26 mouse cellular contexts compared by ENCODE assay signal in genomic region chr5:143272540-143273330, GRCm38 (mm10). TPM values are rescaled to one million over a fixed set of nuclear protein-coding genes. Genes with fewer than 3 reads are reported as not detected.
A peak's percentile ranks its signal among the peaks of the same experiment; 100 is the strongest.
DNase-seq lines count a peak whose midpoint lies in the region; ATAC-seq and TF ChIP-seq lines count a peak whose summit lies in the region.
"Had no signal": no experiment of that assay in that cellular context is flagged by ENCODE, and none has a peak within 500 bp of the region (broad histone marks: within the 10 kb centered on the region; RNA-seq: fewer than 3 reads in every experiment).

No protein-coding gene starts in this region.

- no peaks in the 10 kb centered on the region for H3K9me3 ChIP-seq in liver, embryonic 16.5 days (replicated peaks; ENCODE audit: control insufficient read depth, low read length)
- no peaks in the 10 kb centered on the region for H3K9me3 ChIP-seq in liver, embryonic 12.5 days (replicated peaks)
- H3K9me3 ChIP-seq: forebrain, embryonic 10.5 days; hindbrain, embryonic 15.5 days; midbrain, embryonic 10.5 days had no signal

- peaks cover 5% of the 10 kb centered on the region for H3K79me2 ChIP-seq in myocyte (ENCODE audit: control insufficient read depth, insufficient read depth)

- ATAC-seq in liver, embryonic 16.5 days (ENCODE audit: low read depth) = 0 out of 2 replicates have a peak, but pooled peaks have one; percentile 51
- no peak for ATAC-seq in liver, embryonic 12.5 days
- ATAC-seq: activated CD4-positive, CD25-positive, alpha-beta regulatory T cell, adult 4 months had no signal

- no peaks in the 10 kb centered on the region; the same call in none of the 2 replicates for H3K4me1 ChIP-seq in liver, embryonic 16.5 days (ENCODE audit: control insufficient read depth, low read depth, low read length)
- peaks cover 19% of the 10 kb centered on the region for H3K4me1 ChIP-seq in liver, embryonic 12.5 days
- H3K4me1 ChIP-seq in embryonic fibroblast, embryonic 13.5 days (ENCODE audit: control insufficient read depth, insufficient read depth, low read length) = peaks cover 16% of the 10 kb centered on the region

- WGBS in liver, embryonic 16.5 days (ENCODE audit: insufficient replicate concordance) = 66% methylated on average over 16 of the region's 16 CpGs
- WGBS in liver, embryonic 12.5 days (ENCODE audit: insufficient replicate concordance) = 76% methylated on average over 16 of the region's 16 CpGs

- H3K27me3 ChIP-seq in liver, embryonic 16.5 days (ENCODE audit: control insufficient read depth, insufficient read depth, low read depth, low read length) = peaks cover 6% of the 10 kb centered on the region
- peaks cover 67% of the 10 kb centered on the region for H3K27me3 ChIP-seq in liver, embryonic 12.5 days (replicated peaks)
- H3K27me3 ChIP-seq in myocyte (ENCODE audit: control insufficient read depth, insufficient read depth, insufficient read length) = no peaks in the 10 kb centered on the region
- H3K27me3 ChIP-seq: hindbrain, embryonic 15.5 days had no signal

- H3K27ac ChIP-seq in liver, embryonic 16.5 days (ENCODE audit: low read length) = no peak overlapping the region
- H3K27ac ChIP-seq in liver, embryonic 12.5 days = no peak overlapping the region
- peak overlapping the region; percentile 88 for H3K27ac ChIP-seq in embryonic fibroblast, embryonic 13.5 days (ENCODE audit: insufficient read depth, low read length)
- H3K27ac ChIP-seq: forebrain, embryonic 10.5 days; hindbrain, embryonic 15.5 days; midbrain, embryonic 10.5 days had no signal

- H3K4me2 ChIP-seq in liver, embryonic 16.5 days (ENCODE audit: low read depth, low read length) = no peak overlapping the region
- H3K4me2 ChIP-seq in liver, embryonic 12.5 days = no peak overlapping the region
- peak overlapping the region; percentile 80 for H3K4me2 ChIP-seq in myocyte (ENCODE audit: low read depth)
- H3K4me2 ChIP-seq: hindbrain, embryonic 15.5 days had no signal

- H3K9ac ChIP-seq in liver, embryonic 16.5 days (ENCODE audit: low read depth, low read length) = no peak overlapping the region
- no peak overlapping the region for H3K9ac ChIP-seq in liver, embryonic 12.5 days
- H3K9ac ChIP-seq: hindbrain, embryonic 15.5 days had no signal

- TF ChIP-seq POLR2A in embryonic fibroblast, embryonic 13.5 days (IDR thresholded peaks at IDR 0.05; ENCODE audit: low read depth, low read length) = no peak
- TF ChIP-seq POLR2A in myocyte (IDR thresholded peaks at IDR 0.05; ENCODE audit: insufficient read length, low read depth) = no peak

- DNase-seq in MEL-GATA-1-ER (ENCODE audit: extremely low read depth, low read depth) = peak; percentile 93
- no peak for DNase-seq in adrenal gland, adult 18-20 months (ENCODE audit: low spot score in 2 of 2)
- DNase-seq in layer of hippocampus, adult 9-11 months = no peak
- DNase-seq: heart, adult 11 months; kidney, adult 18-20 months; kidney, postnatal 14 days; lung, postnatal 10 days; thymus, postnatal 36 days had no signal

- no peak for TF ChIP-seq CTCF in embryonic fibroblast, embryonic 13.5 days (IDR thresholded peaks at IDR 0.05; ENCODE audit: borderline replicate concordance, insufficient read depth, low read length)

- no peak overlapping the region for H3ac ChIP-seq in myocyte (ENCODE audit: control insufficient read depth, insufficient read length)

- H3K36me3 ChIP-seq in liver, embryonic 16.5 days (ENCODE audit: control insufficient read depth, insufficient read depth) = no peaks in the 10 kb centered on the region
- H3K36me3 ChIP-seq in liver, embryonic 12.5 days = no peaks in the 10 kb centered on the region
- no peaks in the 10 kb centered on the region for H3K36me3 ChIP-seq in myocyte (ENCODE audit: control insufficient read depth, insufficient read depth)
- H3K36me3 ChIP-seq: hindbrain, embryonic 15.5 days; midbrain, embryonic 10.5 days had no signal

- no peak overlapping the region for H3K4me3 ChIP-seq in liver, embryonic 16.5 days (ENCODE audit: low read depth, low read length)
- no peak overlapping the region for H3K4me3 ChIP-seq in liver, embryonic 12.5 days
- H3K4me3 ChIP-seq in embryonic fibroblast, embryonic 13.5 days (ENCODE audit: insufficient read depth, low read length) = no peak overlapping the region
- H3K4me3 ChIP-seq in myocyte = no peak overlapping the region
- H3K4me3 ChIP-seq: forebrain, embryonic 10.5 days; hindbrain, embryonic 15.5 days; midbrain, embryonic 10.5 days had no signal

TF ChIP-seq in myocyte, 11 proteins besides CTCF, POLR2A, EP300 and RAD21:
- TF ChIP-seq USF1 (IDR thresholded peaks at IDR 0.05; ENCODE audit: low read depth) (no peak), SRF (IDR thresholded peaks at IDR 0.05; ENCODE audit: control insufficient read depth, insufficient read length, low read depth) (no peak), MYOG (IDR thresholded peaks at IDR 0.05; ENCODE audit: control insufficient read depth in 1 of 3, insufficient read depth in 1 of 3, insufficient read length in 2 of 3, low read depth in 2 of 3) (no peak), CEBPB (IDR thresholded peaks at IDR 0.05; ENCODE audit: insufficient read depth, poor library complexity, severe bottlenecking) (no peak), TCF3 (IDR thresholded peaks at IDR 0.05; ENCODE audit: insufficient read length, low read depth) (no peak), MAX (IDR thresholded peaks at IDR 0.05; ENCODE audit: low read depth) (no peak), POLR2AphosphoS2 (IDR thresholded peaks at IDR 0.05; ENCODE audit: insufficient read length, low read depth) (no peak), TCF12 (IDR thresholded peaks at IDR 0.05; ENCODE audit: insufficient read depth, poor library complexity, severe bottlenecking) (no peak), E2F4 (IDR thresholded peaks at IDR 0.05; ENCODE audit: insufficient read depth) (no peak), REST (IDR thresholded peaks at IDR 0.05; ENCODE audit: insufficient read depth, insufficient read length) (no peak), MYOD1 (IDR thresholded peaks at IDR 0.05; ENCODE audit: control insufficient read depth in 1 of 3, insufficient read length in 2 of 3, low read depth in 2 of 3) (no peak)

RNA-seq across cellular contexts. Expression of gene Zfp316, which starts 2.9 kb away (rescaled TPM):
- polyA plus RNA-seq in liver, embryonic 16.5 days (2015; fragmentation: Nextera tagmentation; extraction: Ambion mirVana) = 0.12 and 0.26 TPM in 2 replicates
- polyA plus RNA-seq in liver, embryonic 12.5 days (2016; fragmentation: Nextera tagmentation; extraction: Ambion mirVana) = 0.78 and 1.0 TPM in 2 replicates
- polyA plus RNA-seq in embryonic fibroblast, embryonic 13.5 days (2011; ENCODE audit: insufficient read length, low read depth, missing spikeins) = 3.6 and 3.7 TPM in 2 replicates
- 6.1 TPM for polyA plus RNA-seq in myocyte (2012; fragmentation: generic; extraction: Trizol)
- 1 to 10 TPM; 6.1 to 7.7 TPM for total RNA-seq in adrenal gland, adult 18-20 months (2021)

RNA-seq across cellular contexts. Expression of gene Zfp853, which starts 20.7 kb away (rescaled TPM):
- not detected in 2 replicates for polyA plus RNA-seq in liver, embryonic 16.5 days (2015; fragmentation: Nextera tagmentation; extraction: Ambion mirVana)
- not detected in 2 replicates for polyA plus RNA-seq in liver, embryonic 12.5 days (2016; fragmentation: Nextera tagmentation; extraction: Ambion mirVana)
- polyA plus RNA-seq in embryonic fibroblast, embryonic 13.5 days (2011; ENCODE audit: insufficient read length, low read depth, missing spikeins) = 0.25 and 0.44 TPM in 2 replicates
- 0.01 TPM for polyA plus RNA-seq in myocyte (2012; fragmentation: generic; extraction: Trizol)
- under 1 TPM; 0.17 to 0.38 TPM for total RNA-seq in adrenal gland, adult 18-20 months (2021)
- total RNA-seq: gastrocnemius, adult 18-20 months; neutrophil, adult 5-6 weeks had no signal
- polyA plus RNA-seq: activated CD4-positive, CD25-positive, alpha-beta regulatory T cell, adult 4 months; forebrain, embryonic 10.5 days; heart, embryonic 16.5 days; midbrain, embryonic 10.5 days; testis, adult 2 months had no signal

RNA-seq across cellular contexts. Expression of gene Zfp12, which starts 37.8 kb away (rescaled TPM):
- 2.0 and 2.1 TPM in 2 replicates for polyA plus RNA-seq in liver, embryonic 16.5 days (2015; fragmentation: Nextera tagmentation; extraction: Ambion mirVana)
- polyA plus RNA-seq in liver, embryonic 12.5 days (2016; fragmentation: Nextera tagmentation; extraction: Ambion mirVana) = 5.5 TPM in 2 replicates
- polyA plus RNA-seq in embryonic fibroblast, embryonic 13.5 days (2011; ENCODE audit: insufficient read length, low read depth, missing spikeins) = 9.0 and 13.8 TPM in 2 replicates
- polyA plus RNA-seq in myocyte (2012; fragmentation: generic; extraction: Trizol) = 4.5 TPM
- 10 to 100 TPM; 21.2 to 22.1 TPM for total RNA-seq in adrenal gland, adult 18-20 months (2021)

RNA-seq across cellular contexts. Expression of gene E130309D02Rik, which starts 42.4 kb away (rescaled TPM):
- polyA plus RNA-seq in liver, embryonic 16.5 days (2015; fragmentation: Nextera tagmentation; extraction: Ambion mirVana) = 16.6 and 16.8 TPM in 2 replicates
- 43.6 and 44.8 TPM in 2 replicates for polyA plus RNA-seq in liver, embryonic 12.5 days (2016; fragmentation: Nextera tagmentation; extraction: Ambion mirVana)
- polyA plus RNA-seq in embryonic fibroblast, embryonic 13.5 days (2011; ENCODE audit: insufficient read length, low read depth, missing spikeins) = 13.5 and 15.0 TPM in 2 replicates
- polyA plus RNA-seq in myocyte (2012; fragmentation: generic; extraction: Trizol) = 25.7 TPM
- total RNA-seq in adrenal gland, adult 18-20 months (2021) = 10 to 100 TPM; 22.9 to 34.2 TPM

RNA-seq across cellular contexts. Expression of gene Spdye4a, which starts 46.0 kb away (rescaled TPM):
- not detected in 2 replicates for polyA plus RNA-seq in liver, embryonic 16.5 days (2015; fragmentation: Nextera tagmentation; extraction: Ambion mirVana)
- polyA plus RNA-seq in liver, embryonic 12.5 days (2016; fragmentation: Nextera tagmentation; extraction: Ambion mirVana) = not detected in 2 replicates
- polyA plus RNA-seq in embryonic fibroblast, embryonic 13.5 days (2011; ENCODE audit: insufficient read length, low read depth, missing spikeins) = not detected in 2 replicates
- not detected for polyA plus RNA-seq in myocyte (2012; fragmentation: generic; extraction: Trizol)
- not detected for total RNA-seq in adrenal gland, adult 18-20 months (2021)
- total RNA-seq: adrenal gland, postnatal 4 days; gastrocnemius, adult 18-20 months; layer of hippocampus, postnatal 10 days; left cerebral cortex, postnatal 14 days; liver, adult 2 months; neutrophil, adult 5-6 weeks had no signal
- polyA plus RNA-seq: activated CD4-positive, CD25-positive, alpha-beta regulatory T cell, adult 4 months; cortical plate, adult 2 months; forebrain, embryonic 10.5 days; heart, embryonic 16.5 days; hindbrain, embryonic 15.5 days; liver, adult 2 months; midbrain, embryonic 10.5 days; spleen, adult 2 months had no signal
